Mouse (Mus musculus) heart, postnatal 25 days (tissue): ENCODE data around the gene Rilpl1. TPM values are rescaled to one million over a fixed set of nuclear protein-coding genes. Genes with fewer than 3 reads are reported as not detected.
A peak's percentile ranks its signal among the peaks of the same experiment; 100 is the strongest.
"Not testable (repeated sequence)": the region's sequence is repeated elsewhere in the genome, so short reads cannot be mapped to it uniquely, and the experiment has no call there.

Source experiments
- DNase-seq: peaks from one replicate; pipeline ENCODE4 v3.0.0; 2022; ENCODE audit warnings: low spot score
- intact Hi-C: fragments of 180-260 bp; cut with DNase I; formaldehyde crosslinking; loops from one replicate; pipeline ENCODE4 v1.15.1; 2025
- total RNA-seq, 2 experiments: library from RNA; stranded (reverse); gene quantifications; 2 replicates each; pipeline ENCODE4 v1.2.3; 2021

The Rilpl1 gene
- total RNA-seq, 2 experiments from 2014 or later, result 191 to 222 TPM

DNA sequence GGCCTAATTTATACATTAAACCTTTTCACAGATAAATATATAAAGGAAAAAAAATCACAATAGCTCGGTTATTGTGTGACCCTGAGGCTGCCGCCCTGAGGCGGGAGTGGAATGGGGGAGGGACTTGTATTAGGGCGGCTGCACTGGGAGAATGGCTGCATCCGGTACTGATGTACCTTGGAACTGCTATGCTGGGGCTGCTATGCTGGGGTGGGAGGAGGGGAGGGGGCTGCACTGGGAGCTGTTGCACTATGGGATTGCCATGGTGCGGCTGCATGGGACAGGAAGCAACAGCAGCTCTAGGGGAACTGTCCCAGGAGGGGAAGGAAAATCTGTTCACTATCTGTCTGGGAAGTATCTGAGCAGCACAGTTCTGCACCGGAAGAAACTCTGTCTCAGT is 1.3 kb upstream of the Rilpl1 start:
- intact Hi-C loops, result loop anchor here (10.0 kb wide), 1 partner anchor 178 kb away; no protein-coding TSS in a partner anchor
- DNase-seq, result no peak

DNA sequence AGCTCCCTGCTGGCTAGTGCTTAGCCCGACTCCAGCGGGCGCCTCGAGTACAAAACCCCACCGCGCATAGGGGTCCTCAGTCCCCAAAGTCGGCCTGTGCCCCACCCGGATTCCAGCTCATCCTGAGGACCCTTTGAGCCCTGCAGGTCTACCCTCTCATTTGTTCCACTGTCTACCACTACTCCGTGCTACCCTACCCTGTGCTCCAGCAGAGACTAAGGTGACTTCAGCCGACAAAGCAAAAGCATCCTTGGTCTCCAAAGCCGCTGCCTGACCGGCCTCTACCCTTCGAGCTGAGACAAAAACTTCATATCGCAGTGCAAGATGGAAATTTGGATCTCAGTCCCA is 366 bp upstream of the Rilpl1 start:
- DNase-seq, result no peak
- intact Hi-C loops, result loop anchor here (10.0 kb wide), 1 partner anchor 177 kb away; no protein-coding TSS in a partner anchor

DNA sequence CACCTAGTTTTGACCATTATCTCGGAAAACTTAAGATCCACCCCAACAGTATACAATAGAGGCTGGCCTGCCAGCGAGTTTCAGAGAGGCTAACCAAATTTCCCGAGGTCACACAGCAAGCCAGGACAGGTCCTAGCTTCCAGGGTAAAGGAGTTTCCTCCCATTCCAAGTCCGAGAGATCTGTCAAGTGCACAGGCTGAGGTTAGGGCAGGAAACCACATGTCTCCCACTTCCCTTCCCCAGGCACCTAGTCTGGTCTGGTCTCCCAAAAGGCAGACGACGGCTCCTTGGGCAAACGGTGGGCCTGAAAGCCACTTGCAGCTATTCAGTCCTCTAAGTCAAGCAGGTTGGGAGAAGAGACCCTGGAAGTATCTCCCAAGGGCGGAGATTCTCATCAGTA is 1.5 kb downstream of the Rilpl1 start:
- no peak for DNase-seq
- intact Hi-C loops, result loop anchor here (2.0 to 10.0 kb wide), 2 partner anchors 31 to 175 kb away; no protein-coding TSS in a partner anchor

DNA sequence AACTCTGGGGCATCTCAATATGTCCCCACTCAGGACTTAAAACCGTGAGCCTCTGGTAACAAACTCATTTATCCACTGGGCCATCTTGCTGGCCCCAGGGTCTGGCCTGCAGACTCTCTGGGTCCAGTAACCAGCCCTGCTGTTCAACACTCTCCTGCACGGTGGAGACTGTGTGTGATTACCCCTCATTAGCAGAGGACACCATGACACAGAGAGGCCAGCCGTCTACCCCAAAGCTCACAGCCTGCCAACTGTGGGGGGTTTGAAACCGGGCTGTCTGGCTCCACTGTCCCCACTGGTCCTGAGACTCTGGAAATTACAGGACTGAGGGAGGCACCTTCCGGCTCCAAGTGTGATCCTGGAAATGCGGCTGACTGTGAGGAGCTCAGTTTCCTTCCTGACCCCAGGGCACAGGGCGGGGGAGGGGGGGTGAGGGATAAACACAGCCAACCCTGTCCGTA is 2.0 kb downstream of the Rilpl1 start:
- DNase-seq, result no peak
- intact Hi-C loops, result loop anchor here (2.0 kb wide), 1 partner anchor 30 kb away; no protein-coding TSS in a partner anchor

DNA sequence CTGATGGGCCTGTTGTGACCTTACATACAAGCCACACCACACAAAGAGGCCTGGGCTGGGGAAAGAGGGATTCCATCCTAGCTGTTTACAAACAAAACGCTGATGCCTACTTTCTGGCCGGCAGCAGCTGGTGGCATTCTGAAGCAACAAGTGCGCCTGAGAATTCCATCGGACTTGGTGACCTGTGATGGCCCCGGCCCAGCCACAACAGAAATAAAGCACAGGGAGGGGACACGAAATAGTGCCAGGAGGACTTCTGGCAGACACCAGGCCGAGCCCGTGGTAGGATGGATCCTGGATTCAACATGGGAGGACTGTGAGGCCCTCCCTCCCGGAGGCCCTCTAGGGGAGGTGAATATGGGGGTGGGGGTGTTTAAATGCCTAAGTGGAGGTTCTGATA is 2.4 kb downstream of the Rilpl1 start:
- intact Hi-C loops, result loop anchor here (2.0 kb wide), 1 partner anchor 30 kb away; no protein-coding TSS in a partner anchor
- DNase-seq, result peak; percentile 41

DNA sequence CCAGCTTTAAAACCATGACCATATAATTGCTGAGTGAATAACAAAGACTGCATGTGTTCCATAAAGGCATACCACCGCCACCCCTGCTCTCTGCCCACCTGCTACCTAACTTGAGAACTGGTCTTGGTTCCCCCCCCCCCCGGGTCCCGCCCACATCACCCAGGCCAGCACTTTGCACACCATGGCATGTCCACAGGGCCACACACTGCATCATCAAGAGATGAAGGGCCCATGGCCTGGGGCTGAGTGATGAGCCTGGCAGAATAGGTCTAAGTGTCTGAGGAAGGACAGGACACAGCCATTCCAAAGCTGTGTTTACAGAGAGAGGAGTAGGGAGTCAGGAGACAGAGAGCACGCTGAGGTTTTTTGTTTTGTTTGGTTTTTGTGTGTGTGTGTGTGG is 2.8 kb downstream of the Rilpl1 start:
- DNase-seq, result no peak
- intact Hi-C loops, result loop anchor here (2.0 kb wide), 1 partner anchor 30 kb away; no protein-coding TSS in a partner anchor

DNA sequence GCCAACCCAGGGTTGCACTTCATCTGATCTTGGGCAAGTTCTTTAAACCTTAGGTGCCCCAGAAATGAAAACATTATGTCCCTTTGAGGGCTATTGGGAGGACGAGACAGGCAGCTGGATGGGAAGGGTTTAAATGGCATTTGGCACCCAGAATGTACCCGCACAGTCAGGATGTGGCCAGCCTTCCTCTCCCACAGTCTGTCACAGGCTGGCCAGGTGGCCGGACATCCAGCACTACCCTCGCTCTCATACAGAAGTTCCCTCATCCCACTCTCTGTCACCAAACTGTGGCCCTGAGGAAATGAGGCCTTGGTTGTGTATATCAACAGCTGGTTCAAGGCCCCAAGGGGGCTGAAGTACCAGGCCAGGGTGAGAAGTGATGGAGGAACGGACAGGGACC is 6.2 kb downstream of the Rilpl1 start:
- intact Hi-C loops, result no loop called here
- DNase-seq, result no peak

DNA sequence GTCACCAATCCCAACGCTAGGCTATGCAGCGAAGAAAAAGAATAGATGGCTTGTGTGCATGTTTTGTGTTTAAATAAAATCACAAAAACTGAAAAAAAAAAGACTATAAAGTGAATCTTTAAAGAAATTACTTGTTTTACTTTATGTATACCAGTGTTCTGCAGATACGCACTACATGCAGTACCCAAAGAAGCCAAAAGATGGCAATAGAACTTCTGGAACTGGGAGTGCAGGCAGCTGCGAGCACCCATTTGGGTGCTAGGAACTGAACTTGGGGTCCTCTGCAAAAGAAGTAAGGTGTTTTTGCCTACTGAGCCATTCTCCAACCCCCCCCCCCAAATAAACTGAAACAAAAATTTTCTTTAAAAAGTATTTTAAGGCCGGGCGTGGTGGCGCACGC is 8.2 kb downstream of the Rilpl1 start:
- DNase-seq, result no peak
- intact Hi-C loops, result no loop called here

DNA sequence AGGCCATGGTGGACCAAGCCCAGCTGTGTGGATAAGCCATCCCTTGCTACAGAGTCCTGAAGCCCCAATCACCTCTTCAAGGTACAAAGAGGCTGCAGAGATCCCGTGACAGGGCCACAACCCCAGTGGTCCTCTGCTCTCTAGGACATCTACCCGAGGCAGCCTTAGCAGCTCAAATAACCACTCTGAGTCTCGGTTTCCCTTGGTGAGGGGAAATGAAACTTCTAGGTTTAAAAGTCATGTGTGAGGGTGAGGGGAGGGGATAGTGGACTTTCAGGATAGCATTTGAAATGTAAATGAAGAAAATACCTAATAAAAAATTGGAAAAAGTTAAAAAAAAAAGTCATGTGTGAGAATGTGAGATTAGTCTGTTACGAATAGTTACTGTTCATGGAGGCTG is 9.6 kb downstream of the Rilpl1 start:
- DNase-seq, result no peak
- intact Hi-C loops, result no loop called here

DNA sequence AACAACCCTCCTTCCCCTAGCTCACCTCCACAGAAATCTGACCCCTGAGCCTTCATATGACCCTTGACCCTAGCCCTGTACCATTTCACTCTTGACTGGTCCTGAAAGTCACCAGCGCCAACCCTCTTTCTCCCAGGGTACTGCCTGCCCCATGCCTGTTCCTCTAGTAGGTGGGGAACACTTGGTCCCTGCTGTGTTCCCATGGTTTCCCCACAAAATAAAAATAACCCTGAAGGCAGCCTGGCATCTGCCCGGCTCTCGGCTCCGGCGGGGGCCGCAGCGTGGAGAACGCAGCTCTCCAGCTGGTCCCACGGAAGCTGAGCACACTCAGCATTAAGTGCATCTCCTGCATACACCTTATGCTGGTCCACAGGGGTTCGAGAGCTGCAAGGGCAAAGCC is 12.5 kb downstream of the Rilpl1 start:
- DNase-seq, result no peak
- intact Hi-C loops, result no loop called here

DNA sequence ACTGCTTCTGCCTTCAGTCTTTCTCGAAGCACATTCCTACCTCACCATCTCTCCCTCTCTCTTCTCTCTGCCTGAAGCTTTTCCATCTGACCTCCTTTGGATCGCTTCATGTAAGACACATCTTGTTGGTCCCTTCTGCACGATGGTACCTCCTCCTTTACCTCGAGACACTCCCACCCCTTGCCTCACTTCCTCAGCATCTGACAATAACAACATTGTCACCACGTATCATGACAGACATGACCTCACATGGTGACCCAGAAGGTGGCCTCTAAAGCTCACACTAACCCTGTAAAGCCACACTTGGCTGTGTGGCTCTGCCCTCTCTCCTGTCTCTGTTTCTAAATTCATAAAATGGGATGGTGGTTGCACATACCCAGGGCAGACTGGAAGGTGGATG is 15.4 kb downstream of the Rilpl1 start:
- DNase-seq, result no peak
- intact Hi-C loops, result no loop called here

DNA sequence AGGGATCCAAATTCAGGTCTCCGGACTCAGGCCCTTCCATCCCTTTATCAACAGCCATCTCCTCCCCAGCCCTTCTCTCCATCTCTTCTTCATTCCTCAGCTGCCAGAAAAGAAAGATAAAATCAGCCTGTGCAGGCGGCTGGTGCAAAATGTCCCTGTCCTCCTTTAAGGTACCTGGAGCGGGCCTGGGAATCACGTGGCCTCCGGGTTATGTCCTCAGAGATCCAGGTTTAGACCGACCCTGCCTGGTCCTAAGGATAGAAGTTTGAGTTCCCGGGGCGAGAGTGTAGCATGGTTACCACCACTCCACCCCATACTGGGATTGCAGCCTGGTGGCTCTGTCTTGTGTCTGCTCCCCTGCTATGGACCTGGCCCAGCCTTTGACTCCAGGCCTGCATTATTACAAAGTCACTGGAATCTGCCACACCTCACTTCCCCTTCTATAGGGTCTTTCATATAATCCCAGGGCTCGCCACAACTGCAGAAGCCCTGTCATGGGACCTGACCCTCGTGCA is 20.6 kb downstream of the Rilpl1 start:
- DNase-seq, result no peak
- intact Hi-C loops, result no loop called here

DNA sequence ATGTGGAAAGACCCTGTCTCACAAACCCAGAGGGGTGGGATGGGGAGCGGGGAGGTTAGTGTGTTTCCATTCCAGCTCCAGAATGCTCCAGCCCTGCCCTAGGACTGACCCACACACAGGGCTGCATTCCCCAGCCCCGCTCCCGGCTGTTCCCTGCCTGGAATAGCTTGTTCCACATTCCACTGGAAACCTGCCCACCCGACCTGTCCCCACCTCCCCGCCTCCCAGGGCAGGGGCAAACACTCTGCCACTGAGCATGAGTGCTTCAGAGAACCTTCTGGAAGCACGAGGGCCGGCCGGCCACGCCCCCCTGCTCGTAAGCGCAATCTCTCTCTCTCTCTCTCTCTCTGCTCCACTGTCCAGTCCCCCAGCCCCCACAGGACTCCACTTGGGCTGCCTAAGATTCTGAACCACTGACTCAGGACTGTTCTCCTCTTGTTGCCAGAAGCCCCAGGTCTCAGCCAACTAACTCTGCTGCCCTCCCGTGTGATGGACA is 21.4 kb downstream of the Rilpl1 start:
- intact Hi-C loops, result no loop called here
- DNase-seq, result peak; percentile 63

DNA sequence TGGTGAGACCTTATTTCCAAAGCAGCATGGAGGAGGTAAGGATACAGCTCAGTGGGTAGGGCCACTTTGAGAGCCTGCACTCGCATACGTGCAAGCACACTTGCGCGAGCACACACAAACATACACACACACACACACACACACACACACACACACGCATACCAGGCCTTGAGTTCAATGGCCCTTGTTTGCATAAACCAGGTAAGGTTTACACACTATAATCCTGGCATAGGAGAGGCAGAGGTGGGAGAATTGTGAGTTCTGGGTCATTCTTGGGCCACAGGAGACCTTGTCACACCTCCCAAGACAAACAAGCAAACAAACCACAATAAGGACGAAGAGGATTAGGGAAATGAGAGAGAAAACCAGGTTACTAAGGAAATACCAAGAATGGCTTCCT is 22.0 kb downstream of the Rilpl1 start:
- intact Hi-C loops, result no loop called here
- no peak for DNase-seq

DNA sequence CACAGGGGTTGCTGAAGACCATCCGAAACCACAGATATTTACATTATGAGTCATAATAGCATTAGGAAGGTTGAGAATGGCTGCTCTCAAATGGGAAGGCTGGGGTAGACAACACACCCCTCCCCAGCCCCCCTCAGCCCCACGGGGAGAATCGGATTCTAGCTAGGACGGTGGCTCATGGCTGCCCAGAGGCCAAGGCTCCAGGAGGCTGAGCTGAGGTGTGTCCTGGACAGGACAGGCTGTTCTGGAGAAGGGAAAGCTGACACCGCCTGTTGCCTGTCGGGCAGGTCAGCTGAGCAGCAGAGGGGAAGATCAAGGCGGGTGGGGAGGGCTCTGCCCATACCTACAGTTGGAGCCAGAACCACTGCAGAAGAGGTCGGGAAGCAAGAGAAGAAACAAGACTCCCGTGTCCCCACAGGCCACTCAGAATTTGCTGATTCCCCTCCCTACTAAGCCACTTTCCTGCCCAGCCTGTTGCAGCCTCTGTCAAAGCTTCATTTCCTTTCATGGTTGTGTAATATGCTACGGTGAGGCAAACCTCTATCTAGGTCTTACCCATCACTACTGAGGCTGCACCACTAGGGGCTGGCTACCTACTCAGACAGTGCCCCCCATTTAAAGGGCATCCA is 24.3 kb downstream of the Rilpl1 start:
- intact Hi-C loops, result no loop called here
- peak; percentile 40 for DNase-seq

DNA sequence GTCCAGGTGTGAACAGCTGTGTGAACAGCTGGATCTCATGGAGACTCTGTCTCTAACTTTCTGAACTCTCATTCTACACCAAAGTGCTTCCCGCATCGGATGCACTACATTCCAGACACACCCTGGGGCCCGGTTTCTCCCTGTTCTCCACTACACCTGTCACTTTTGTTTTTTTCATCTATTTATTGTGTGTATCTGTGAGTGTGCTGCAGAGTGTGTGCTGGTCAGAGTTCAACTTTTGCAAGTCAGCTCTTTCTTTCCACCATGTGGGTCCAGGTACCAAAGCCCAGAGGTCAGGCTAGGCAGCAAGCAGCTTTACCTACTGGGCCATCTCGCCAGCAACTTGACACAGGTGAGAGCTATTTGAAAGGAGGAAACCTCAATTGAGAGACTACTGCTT is 26.0 kb downstream of the Rilpl1 start:
- intact Hi-C loops, result no loop called here
- no peak for DNase-seq

DNA sequence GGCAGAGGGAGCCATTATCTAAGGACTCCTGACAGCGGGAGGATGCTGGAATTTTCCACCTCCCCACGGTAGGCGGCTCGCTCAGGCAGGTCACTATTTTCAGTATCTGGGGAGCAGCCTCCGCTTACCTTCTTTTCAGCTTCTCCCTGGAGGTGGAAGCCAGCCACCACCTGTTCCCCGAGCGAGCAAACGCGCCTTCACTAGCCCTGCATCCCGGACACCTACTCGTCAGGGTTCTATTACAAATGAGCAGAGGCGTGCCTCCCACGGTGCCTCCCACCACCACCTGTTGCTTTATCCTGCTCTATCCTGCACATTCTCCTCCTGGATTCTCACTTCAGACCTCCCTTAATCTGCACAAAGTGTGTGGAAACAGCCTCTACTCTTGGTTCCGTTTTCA is 27.4 kb downstream of the Rilpl1 start:
- intact Hi-C loops, result no loop called here
- no peak for DNase-seq

DNA sequence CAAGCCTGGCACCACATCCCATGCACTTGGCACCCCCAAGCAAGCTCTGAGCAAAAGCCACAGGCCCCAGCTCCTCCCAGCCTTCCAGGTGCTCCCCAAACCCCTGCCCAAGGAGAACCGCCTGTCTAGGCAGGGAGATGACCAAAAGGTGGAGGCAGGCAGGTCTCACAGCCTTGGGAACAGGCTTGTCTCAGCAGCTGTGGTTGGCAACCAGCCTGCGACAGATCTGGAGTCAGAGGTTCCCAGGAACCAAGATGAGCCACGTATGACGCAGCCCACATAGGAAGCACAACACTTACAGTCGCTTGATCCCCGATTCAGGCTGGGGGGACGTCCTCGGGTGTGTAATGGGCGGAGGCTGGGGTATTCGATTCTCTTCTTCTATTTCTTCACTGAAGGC is 29.6 kb downstream of the Rilpl1 start:
- no peak for DNase-seq
- intact Hi-C loops, result no loop called here

DNA sequence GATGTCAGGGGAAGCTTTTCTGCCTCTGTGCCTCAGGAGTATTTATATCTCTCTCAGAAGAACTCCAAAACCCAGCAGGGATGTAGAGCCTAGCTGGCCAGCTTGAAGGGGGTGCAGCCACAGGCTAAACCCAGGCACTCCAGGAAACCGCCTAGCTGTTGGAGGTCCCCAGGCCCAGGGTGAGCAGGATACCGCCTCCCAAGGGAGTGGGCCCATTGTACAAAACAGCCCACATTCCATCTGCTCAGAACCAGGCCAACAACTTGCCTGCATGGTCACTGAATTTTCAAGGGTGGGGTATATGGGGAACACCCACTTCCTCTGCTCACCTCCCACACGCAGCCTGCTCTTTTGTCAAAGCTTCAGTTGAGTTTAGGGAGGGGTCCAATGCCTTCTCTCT is 30.6 kb downstream of the Rilpl1 start:
- intact Hi-C loops, result no loop called here
- peak; percentile 31 for DNase-seq

DNA sequence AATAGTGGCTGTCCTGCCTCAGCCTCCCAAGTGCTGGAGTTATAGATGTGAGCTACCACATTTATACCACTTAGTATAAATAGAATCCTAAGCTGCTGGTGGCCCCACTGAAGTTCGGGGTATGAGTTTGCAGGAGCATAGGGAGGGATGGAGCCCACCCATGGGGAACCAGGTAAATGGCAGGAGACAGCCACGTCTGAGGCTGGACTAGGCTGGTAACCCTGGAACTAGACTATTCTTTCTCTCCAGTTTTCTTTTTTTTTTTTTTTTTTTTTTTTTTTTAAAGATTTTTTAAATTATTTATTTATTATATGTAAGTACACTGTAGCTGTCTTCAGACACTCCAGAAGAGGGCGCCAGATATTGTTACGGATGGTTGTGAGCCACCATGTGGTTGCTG is 31.2 kb downstream of the Rilpl1 start:
- DNase-seq, intact Hi-C loops: not testable (repeated sequence)

DNA sequence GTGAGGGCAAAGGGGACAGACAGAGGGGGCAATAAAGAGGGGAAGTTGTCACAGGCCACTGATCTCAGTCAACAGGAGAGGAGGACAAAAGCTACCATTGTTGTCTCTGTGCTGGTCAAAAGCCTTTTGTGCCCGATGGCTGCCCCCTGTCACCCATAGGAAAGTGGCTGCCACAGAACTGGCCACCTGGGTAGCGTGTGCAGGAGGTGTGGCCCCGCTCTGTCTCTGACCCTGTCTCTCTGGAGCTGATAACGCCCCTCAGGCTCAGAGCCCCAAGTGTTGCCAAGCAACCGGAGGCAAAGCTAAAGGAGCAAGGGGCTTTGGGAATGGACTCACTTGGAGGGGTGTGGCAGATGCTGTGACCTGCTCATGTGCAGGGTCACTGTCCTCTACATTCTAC is 32.2 kb downstream of the Rilpl1 start:
- no peak for DNase-seq
- intact Hi-C loops, result loop anchor here (2.0 kb wide), 1 partner anchor 30 kb away; no protein-coding TSS in a partner anchor
